Mouse (Mus musculus) hindlimb bud, embryonic 11.5 days (tissue): ENCODE data around the gene Bace1.

Experiments
- DNase-seq: peaks from one replicate; pipeline ENCODE4 v3.0.0-alpha.2; 2012; ENCODE audit warnings: low read depth, low spot score; ENCODE audit errors: extremely low spot score

The Bace1 gene

DNA sequence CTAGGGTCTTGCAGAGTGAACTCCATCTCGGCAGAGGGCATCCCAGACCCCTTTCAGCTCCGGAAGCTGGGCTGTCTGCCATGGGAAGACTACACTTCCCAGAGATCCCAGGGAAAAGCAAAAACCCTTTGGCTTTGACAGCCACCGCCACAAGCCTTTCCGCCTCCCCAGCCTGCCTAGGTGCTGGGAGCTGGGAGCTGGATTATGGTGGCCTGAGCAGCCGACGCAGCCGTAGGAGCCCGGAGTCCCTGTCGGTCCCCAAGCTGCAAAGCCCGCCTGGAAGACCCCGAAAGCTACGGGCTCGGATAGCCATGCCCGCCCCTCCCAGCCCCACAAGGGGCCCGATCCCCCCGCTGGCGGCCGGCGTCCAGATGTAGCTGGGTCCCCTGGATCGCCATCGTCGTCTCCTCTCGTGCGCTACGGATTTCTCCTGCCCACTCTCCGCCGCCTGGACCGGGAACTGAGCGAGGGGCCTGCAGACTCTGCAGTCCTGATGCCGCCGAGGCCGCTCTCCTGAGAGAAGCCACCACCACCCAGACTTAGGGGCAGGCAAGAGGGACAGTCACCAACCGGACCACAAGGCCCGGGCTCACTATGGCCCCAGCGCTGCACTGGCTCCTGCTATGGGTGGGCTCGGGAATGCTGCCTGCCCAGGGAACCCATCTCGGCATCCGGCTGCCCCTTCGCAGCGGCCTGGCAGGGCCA, at the start of gene Bace1:
Bace1 (plus strand) TSS at position 147 of the 705 bp plus-strand sequence.
- DNase-seq, result no peak

DNA sequence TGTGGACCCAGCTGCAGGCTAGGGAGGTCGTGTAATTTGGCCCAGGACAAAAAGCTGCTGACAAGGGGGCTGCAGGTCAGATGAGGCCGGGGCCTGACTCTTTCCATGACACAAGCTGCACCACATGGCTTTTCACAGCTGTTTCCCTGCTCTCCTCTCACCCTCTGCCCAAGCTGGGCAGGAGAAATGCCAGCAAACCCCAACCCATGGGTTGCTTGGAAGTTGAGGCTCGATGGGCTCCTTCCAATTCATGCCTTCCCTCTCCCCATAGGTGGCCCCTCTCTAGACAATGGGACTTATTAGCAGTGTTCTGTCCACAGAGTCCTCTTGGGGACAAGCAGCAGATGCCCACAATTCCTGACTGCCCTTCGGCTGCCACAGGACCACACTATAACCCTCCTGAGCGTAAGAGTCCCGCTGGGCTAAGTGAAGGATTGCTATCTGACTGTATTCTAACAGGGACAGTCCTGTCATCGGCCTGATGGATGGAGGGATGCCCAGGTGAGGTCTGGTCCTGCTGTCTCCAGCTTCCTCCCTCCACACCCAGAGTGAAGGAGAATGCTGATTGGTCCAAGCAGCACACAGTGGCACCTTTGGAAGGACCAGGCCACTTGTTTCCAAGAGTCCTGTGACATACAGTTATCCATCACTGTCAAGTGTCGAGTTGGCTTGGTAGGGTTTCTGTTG, 46.8 kb upstream of the Bace1 start:
- no peak for DNase-seq

DNA sequence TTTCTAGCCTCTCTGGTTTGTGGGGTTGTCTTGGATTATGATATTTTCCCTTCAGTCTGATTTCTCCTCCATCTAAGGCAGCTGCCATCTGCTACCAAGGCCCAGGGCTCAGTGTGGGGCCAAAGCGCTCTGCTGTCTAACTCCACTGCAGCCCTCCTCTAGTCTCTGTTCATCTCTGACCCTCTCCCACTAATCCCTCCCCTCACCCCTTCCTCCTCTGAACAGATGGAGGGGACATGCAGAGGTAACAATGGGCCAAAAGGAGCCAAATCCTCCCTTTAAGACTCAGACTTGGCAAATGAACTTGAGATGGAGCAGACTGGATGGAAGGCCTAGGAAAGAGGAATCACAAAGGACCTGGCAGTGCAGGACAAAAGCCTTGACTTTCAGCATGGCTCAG, 46.1 kb upstream of the Bace1 start:
- DNase-seq, result no peak

DNA sequence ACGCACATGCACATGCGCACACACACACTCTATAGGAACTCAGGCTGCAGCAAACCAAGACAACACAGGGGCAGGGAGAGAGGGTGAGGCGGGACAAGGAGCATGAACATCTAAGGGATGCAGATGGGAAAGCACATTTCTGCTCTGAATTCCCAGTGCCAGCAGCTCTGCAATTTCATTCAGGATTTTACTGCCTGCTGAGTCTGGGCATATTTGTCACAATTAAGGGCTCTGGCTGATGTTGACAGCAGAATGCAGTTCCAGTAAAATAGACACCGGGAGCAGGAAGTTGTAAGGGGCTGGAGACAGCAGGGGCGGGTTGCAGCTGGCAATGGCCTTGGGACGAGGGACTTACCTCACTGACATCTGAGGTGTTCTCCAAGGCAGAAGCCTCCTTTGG, 44.7 kb upstream of the Bace1 start:
- DNase-seq, result no peak

DNA sequence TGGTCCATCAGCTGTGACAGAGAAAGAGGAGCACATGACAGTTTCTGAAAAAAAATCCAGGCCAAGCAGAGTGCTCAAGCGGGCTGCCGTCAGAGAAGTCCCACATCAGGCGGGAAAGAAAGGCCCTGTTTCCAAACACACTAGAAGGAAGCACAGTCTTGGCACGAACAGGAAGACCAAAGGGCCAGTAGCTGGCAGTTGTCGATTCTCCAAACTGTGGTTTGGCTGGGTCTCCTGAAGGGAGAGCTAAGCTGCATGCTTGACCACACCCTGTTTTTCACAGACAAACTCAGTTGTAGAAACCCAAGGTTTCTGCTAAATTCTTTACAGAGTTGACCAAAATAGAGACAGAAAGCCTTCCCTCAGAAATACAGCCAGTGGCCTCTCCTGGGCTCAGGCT, 42.7 kb upstream of the Bace1 start:
- DNase-seq, result no peak

DNA sequence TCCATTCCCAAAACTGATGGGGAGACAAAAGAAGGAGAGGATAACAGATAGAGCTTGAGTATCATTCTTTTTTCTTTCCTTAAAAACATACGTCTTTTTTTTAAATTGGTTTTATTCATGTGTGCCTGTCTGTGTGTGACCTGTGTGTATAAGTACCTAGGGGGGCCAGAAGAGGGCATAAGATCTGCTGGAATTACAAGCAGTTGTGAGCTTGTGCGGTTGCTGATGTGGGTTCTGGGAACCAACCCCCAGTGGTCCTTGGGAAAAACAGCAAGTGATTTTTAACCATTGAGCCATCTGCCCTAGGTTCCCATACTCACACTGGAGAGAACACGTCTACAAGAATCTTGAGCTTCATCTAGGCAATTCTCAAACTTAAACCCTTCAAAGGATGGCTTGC, 41.1 kb upstream of the Bace1 start:
- DNase-seq, result no peak

DNA sequence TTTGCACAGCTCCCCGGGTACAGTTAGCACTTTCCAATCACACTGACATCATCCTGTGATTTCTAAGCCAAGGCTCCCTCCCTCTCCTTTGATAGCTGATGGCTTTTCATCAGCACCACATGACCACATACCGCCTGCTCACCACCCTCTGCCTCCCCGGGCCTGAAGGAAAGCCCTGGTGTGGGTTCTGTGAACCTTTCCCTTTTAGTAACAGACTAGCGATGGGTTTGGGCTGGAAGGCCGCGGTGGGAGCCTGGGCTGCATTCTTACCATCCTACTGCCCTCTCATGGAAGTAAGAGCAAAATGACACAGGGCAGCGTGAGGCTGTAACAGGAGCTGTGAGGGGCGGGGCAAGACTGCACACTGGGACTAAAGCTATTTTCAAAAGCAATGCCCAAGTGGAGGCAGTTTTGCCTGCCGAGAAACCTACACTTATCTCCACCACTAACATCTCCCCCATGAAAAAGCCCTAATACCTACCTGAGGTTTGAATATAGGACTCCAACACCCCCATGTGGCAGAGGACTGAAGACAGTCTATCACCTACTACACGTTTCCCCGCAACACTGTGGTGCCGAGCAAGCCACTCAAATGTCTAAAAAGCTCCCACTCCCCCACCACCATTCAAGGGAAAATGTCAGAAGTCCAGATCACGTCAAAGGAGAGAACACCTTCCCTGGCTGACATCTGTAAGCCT, 39.8 kb upstream of the Bace1 start:
- DNase-seq, result peak; percentile 31

DNA sequence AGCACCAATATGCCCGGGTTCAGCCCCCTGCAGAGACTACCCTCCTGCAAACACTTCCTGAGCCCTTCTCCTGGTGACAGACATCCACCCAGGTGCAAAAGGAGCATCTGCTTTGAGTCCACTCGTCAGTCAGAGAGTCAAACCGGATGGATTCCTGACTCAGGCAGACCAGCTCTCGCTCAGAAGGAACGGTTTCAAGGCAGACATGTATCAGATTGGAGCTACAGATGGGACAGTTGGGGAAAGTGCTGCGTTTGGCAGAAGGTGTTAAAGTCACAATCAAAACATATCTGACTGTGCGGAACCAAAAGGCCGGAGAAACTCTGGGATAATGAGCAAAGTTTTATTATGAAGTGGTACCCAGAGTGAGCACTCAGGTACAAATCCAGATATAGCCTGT, 39.0 kb upstream of the Bace1 start:
- DNase-seq, result no peak

DNA sequence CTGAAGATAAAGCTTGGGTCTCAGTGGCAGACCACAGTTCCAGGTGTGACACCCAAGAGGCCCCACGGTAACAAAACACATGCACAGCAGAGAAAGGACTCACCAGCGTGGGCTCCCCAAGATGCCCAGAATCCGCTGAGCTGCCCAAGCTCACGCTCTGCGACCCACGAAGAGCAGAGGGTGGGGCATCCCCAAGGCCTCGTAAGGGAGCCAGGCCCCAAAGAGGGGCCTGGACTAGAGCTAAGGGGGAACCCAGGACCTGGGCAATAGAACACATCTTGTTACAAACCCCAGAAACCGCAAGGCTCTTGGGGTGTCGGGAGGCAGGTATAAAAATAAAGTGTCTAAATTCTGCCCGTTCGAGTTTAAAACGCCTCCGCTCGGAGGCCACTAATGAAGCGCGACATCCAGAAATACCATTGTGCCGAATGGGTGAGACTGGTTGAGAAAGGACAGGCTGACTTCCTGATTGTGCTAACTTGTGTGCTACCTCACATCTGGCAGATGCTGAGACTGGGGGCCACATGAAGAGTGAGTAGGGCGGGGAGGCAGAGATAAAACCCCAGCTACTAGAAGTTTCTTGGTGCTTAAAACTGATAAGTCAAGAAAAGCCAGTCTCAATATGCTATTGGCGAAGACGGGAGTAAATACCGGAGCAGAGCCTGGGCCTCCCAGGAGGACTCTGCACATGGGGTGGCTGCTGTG, 35.2 kb upstream of the Bace1 start:
- no peak for DNase-seq

DNA sequence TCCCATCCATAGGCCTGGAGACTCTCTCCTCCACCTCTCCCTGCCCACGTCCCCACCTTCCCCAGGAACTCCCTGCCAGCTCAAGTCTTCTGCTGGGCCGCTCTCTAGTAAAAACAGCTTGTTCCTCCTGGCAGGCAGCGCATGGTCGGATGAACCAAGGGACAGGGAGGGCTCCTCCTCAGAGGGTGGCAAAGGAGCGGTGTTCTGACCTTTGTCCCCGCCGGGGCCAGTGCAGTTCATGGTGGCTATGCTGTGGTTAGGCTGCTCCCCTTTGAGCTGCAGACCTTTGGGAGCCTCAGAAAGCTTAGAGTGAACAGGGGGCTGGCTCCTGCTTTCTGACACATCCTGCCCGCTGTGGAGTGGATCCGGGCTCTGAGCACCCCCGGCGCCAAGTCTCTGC, 31.5 kb upstream of the Bace1 start:
- no peak for DNase-seq

DNA sequence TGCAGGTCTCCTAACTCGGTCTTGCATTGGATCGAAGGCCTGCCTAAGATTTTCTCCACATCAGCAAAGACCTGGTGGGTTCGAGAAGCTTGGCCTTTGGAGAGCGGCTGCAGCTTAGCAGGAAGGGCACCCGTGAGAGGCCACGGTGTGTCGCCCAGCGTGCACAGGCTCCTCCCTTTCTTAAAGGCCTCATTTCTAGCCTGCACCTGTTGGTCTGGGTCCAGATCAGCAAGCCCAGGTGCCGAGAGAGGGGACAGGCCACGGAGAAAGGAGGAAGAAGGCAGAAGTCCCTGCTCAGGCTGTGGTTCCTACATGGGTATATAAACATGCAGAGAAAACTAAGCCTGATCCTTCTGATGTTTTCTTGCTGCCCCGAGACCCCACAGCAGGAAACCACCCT, 31.0 kb upstream of the Bace1 start:
- no peak for DNase-seq

DNA sequence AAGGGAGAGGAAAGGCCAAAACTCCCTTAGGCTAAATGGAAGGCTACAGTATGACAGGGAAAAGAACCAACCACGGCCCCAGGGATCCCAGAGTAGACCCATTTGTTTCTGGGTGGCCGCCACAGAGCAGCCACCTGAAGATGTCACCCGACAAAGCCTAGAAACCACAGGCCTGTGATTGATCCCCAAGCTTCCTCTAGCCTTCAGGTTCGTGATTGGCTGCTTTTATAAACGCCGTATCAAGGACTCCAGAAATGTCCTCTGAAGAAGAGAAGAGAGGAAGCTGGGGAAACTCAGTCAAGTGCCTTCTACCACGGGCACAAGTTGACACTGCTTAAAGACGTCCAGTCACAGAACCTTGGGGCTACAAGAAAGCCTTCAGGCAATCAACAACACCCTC, 30.6 kb upstream of the Bace1 start:
- no peak for DNase-seq

DNA sequence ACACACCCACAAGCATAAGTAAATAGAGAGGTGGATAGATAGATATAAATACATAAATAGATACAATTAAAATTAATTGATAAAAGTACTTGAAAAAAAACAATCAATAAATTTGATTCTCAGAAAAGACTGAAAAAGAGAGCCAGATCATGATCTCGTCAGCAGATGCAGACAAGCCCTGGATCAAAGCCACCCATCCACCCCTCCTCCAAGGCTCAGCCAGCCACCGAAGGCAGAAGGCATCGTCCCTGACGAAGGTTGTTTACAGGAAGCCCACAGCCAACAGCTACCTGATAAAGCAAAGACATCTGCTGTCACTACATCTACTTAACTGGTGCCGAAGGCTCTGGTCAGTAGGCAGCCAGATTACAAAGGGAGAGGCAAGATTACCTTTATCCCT, 26.4 kb upstream of the Bace1 start:
- DNase-seq, result no peak

DNA sequence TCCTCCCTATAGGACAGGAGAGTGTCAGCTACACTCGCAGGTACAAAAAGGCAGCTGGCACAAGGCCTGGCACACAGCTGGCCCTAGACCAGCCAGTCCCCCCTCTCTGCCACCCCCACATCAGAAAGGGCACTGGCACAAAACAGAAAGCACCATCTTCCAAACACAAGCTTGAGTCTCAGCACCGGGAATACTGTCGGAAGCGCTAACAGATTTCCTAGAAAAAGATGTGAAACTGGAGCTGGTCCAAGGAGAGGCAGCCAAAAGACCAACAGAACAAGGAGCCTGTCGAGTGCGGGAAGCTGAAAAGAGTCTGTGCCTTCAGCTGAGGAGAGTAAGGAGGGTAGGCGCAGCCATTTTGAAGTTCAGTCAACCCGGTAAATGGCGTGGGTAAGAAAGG, 23.3 kb upstream of the Bace1 start:
- DNase-seq, result no peak

DNA sequence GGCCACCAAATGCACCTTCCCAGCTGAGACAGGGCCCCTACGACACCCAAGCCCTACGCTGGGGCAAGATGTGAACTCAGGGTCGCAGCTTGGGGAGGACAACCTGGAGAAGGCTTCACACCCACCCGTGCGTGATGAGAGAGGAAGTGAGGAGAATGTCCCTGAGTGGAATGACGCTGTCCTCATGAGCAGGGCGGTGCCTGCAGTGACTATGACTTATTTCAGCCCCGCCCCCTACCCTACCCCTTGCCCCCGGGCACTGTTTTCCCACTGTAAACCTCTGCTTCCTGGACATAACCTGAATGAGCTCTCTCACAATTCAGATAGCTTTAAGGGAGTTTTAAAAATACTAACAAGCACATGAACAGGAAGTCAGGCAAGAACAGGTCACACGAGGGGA, 22.9 kb upstream of the Bace1 start:
- DNase-seq, result no peak

DNA sequence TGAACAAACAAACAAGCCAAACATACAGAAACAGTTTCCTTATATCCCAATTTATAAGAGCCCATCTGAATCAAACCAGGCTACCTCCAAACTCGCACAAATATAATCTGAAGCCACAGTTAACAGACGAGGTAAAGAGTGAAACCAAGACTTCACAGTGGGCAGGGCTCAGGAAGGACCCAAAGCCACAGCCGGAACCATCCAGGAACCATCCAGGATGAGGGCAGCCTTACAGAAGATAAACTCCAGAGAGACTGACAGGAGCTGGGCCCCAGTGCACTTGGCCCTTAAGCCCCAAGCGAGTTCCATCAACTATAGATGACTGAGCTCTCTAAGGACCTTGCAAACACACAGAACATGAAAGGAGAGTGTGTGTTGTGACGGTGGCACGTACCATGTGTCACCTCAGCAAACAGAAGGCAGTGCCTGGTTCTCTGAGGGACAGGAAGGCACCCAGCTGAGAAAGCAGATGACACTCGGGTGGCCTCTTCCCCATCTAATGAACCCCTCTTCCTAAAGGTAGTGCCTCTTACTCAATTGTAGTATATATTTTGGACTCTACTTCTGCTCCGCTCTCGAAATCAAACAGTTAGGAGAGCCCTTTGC, 19.9 kb upstream of the Bace1 start:
- DNase-seq, result no peak

DNA sequence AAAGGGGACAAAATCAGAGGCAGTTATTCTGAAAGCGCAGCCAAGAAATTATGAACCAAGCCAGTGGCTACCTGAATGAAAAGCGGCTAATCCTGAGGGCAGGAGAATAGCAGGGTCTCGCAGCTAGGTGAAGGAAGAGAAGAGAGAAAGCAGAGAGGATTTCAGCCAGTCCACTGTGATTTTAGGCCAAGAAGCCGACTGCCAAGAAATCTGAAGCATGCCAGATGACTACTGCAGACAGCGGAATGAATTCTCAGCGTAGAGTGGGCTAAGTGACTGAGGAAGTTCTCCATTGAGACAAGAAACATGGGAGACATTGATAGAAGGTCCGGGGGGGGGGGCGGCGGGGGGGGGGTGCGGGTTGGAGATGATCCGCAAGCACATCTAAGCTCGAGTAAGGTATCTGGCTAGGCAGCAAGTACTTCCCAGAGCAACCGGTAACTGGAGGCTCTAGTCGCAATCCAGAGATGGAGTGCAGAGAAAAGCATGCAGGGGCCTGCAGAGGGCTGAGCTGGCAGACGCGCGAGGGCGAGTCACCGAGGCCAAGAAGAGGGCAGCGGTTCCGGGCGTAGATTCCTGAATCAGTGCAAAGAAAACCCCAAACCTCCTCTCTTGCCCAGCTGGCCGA, 10.6 kb upstream of the Bace1 start:
- DNase-seq, result no peak

DNA sequence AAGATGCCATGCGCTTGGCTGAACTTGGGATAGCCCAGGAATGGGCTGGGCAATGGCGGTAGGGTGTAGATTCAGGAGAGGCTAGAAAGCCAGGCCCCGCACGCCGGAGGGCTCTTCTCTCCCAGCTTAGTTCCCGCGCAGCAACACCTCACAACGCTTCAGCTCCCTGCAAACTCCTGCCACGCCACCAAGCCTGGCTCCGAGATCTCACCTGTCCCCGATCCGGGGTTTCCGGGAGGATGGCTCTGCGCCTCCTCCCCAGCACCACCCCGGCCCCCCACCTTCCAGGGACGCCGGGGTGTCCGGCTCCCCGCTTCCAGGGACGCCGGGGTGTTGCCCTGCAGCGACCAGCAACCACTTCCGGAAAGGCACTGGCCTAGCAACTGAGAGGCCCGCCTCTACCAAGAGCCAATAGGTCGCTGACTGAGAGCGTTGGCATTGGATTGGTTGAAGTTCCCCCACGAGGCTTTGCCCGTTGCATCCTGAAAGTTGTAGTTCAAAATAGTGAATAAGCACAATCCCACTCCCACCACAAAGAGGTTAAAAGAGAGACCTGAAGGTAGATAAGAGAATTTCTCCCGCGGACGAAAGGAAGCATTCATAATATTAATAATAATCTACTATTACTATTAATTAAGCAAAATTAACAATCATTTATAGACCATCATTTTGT, 10.0 kb upstream of the Bace1 start, which contains the start of gene Cep164:
Cep164 (minus strand) TSS at position 401 of the 673 bp plus-strand sequence.
- peak; percentile 79 for DNase-seq

DNA sequence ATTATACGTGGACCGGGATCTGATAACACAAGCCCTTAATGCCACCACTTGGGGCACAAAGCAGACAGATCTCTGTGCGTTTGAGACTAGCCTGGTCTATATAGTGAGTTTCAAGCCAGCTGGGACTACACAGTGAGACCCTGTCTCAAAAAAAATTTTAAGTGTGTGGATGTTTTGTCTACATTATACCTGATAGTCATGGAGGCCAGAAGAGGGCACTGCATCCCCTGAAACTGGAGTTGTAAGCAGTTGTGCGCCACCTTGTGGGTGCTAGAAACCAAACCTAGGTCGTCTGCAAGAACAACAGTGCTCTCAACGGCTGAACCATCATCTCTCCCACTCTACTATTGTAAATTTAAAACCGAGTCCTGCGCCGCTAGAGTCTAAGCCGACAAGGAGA, 9.3 kb upstream of the Bace1 start:
- peak; percentile 81 for DNase-seq

DNA sequence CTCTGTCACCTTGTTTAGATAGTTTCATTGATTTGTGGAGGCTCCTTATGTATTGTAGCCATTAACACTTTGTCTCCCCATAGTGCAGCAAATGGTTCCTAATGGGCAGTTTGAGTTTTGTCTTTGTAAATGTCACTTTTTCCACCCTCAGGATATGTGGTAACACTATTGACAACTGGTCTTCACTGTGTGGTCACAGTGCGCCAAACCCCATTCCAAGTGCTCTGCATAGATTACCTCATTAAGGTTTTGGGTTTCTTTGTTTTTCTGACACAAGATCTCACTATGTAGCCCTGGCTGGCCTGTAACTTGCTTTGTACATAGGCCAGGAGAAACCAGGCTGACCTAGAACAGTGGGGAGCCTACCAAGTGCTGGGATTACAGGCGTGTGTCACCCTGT, 5.5 kb upstream of the Bace1 start:
- DNase-seq, result no peak
